Mouse (Mus musculus): ENCODE measurements at regions not wholly inside any gene's neighbourhood (a gene's known extent, or its start where the extent isn't known, plus 50 kb on each side); places are given as distances from the start of the nearest gene placed in this dataset.

DNA sequence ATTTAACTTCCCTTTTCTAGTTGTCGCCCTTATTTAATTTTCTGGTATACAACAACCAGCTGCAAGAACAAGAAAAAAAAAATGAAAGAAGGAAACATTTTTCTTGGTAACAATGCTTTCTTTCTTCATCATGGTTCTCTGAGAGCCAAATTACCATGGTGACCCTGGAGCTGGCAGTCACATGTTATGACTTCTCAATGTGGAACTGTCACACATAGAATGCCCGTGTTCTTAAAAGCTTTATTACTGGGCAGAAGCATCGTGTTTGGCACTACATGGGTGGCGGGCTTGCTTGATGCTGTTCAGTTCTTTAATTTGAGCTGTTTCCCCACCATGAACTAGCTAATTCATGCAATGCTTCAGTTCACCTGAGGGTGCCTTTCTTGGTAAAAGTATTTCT lies 504.7 kb upstream of the Got2 start:
- no peaks in the 10 kb centered on the region; the same call in 1 of the 2 replicates for H3K4me1 ChIP-seq (ENCODE audit: control insufficient read depth, insufficient read depth, low read length)
- no peak overlapping the region for H3K9ac ChIP-seq (ENCODE audit: low read depth, low read length, severe bottlenecking)
- DNase-seq (ENCODE audit: low spot score): no peak
- TF ChIP-seq POLR2A (IDR thresholded peaks at IDR 0.05; ENCODE audit: borderline replicate concordance, extremely low read depth, insufficient read depth, insufficient read length): no peak
- no peaks in the 10 kb centered on the region for H3K36me3 ChIP-seq (ENCODE audit: control insufficient read depth, insufficient read depth, low read length)
- WGBS: 59% methylated on average over 4 of the region's 4 CpGs
- no peak overlapping the region for H3K4me3 ChIP-seq (replicated peaks; ENCODE audit: low read length)
- ATAC-seq (ENCODE audit: low FRiP score, low read depth): no peak
- H3K9me3 ChIP-seq (ENCODE audit: control insufficient read depth, low read length): no peaks in the 10 kb centered on the region
- no peak overlapping the region for H3K27ac ChIP-seq (replicated peaks; ENCODE audit: low read depth, low read length)
- H3K27me3 ChIP-seq (ENCODE audit: control insufficient read depth, insufficient read depth, low read length): no peaks in the 10 kb centered on the region
- no peak overlapping the region for H3K4me2 ChIP-seq (replicated peaks; ENCODE audit: low read depth, low read length, severe bottlenecking)

DNA sequence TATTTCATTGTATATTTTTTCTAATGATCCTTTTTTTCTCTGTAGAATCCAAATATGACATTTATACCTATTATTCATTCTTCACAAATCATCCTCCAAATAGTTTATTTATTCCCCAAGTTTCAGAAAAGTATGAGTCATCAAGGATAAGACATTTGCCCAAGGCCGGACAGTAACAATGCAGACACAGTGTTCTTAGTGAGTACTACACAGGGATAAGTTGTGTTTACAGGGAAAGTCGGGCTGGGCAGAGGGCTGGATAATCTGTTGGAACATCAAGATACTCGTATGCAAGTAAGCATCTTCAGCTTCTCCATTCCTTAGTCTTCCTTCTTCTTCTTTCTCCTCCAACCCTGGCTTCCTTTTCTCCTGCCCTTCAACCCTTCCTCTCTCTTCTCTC lies 500.9 kb upstream of the Got2 start:
- Histone ChIP-seq H3K27ac (replicated peaks; ENCODE audit: low read depth, low read length) (no peak overlapping the region), H3K4me1 (ENCODE audit: control insufficient read depth, insufficient read depth, low read length) (no peaks in the 10 kb centered on the region; the same call in 1 of the 2 replicates), H3K36me3 (ENCODE audit: control insufficient read depth, insufficient read depth, low read length) (no peaks in the 10 kb centered on the region), H3K9me3 (ENCODE audit: control insufficient read depth, low read length) (no peaks in the 10 kb centered on the region), H3K9ac (ENCODE audit: low read depth, low read length, severe bottlenecking) (no peak overlapping the region), H3K4me2 (replicated peaks; ENCODE audit: low read depth, low read length, severe bottlenecking) (no peak overlapping the region), H3K27me3 (ENCODE audit: control insufficient read depth, insufficient read depth, low read length) (no peaks in the 10 kb centered on the region), H3K4me3 (replicated peaks; ENCODE audit: low read length) (no peak overlapping the region)
- DNase-seq (ENCODE audit: low spot score) (no peak), ATAC-seq (ENCODE audit: low FRiP score, low read depth) (no peak)
- no peak for TF ChIP-seq POLR2A (IDR thresholded peaks at IDR 0.05; ENCODE audit: borderline replicate concordance, extremely low read depth, insufficient read depth, insufficient read length)
- 78% methylated on average over 3 of the region's 3 CpGs for WGBS

DNA sequence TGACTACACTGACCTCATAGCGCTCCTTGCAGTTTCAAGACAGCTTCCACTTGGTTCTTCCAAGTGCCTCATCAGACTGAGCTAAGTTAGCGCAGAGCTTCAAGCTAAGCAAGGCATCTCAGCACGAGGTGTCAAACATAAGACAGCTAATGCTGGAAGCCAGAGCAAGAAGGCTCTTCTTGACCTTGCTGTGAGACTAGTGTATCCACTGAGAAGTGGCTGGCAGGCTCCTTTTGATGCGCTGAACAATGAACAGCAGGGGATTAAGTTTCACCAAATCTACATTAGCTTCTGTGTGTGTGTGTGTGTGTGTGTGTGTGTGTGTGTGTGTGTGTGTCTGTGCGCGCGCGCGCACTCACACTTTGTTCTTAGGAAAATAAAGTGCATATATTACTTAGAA lies 482.2 kb upstream of the Got2 start:
- WGBS: 94% methylated on average over 9 of the region's 9 CpGs
- no peak for ATAC-seq (ENCODE audit: low FRiP score, low read depth)

DNA sequence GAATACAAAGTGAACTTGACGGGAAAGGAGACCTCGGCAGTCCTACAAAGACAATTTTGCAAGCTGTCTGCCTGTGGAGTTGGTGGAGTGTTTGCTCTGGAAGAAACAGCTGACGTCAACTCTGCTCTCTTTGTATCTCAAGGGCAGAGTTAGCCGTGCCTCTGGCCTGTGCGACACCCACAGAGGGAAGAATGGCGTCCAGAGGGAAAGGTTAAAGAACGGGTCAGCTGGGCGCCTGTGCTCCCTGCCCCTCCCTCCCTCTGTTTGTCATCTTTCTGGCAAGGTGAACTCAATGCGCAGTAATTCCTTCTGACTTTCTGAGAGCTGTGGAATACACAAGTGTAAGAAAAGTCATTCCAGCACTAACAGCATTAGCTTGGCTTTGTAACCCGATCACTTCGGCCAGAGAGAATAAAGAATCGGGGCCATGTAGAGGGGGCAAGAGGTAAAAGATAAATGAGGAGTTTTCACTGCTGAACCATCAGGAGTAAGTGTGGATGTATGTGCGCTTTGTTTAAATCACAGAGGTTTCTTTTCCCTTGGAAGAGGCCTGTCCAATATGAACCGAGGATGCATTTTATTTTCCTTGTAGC lies 474.6 kb upstream of the Got2 start:
- no peaks in the 10 kb centered on the region for H3K36me3 ChIP-seq (ENCODE audit: control insufficient read depth, insufficient read depth, low read length)
- H3K4me3 ChIP-seq (replicated peaks; ENCODE audit: low read length): no peak overlapping the region
- no peak for TF ChIP-seq POLR2A (IDR thresholded peaks at IDR 0.05; ENCODE audit: borderline replicate concordance, extremely low read depth, insufficient read depth, insufficient read length)
- no peak overlapping the region for H3K27ac ChIP-seq (replicated peaks; ENCODE audit: low read depth, low read length)
- DNase-seq (ENCODE audit: low spot score) (no peak), ATAC-seq (ENCODE audit: low FRiP score, low read depth) (no peak)
- no peaks in the 10 kb centered on the region for H3K27me3 ChIP-seq (ENCODE audit: control insufficient read depth, insufficient read depth, low read length)
- no peaks in the 10 kb centered on the region for H3K9me3 ChIP-seq (ENCODE audit: control insufficient read depth, low read length)
- 32% methylated on average over 14 of the region's 14 CpGs for WGBS
- no peak overlapping the region for H3K9ac ChIP-seq (ENCODE audit: low read depth, low read length, severe bottlenecking)
- H3K4me1 ChIP-seq (ENCODE audit: control insufficient read depth, insufficient read depth, low read length): 0 out of 2 replicates have a peak, but pooled peaks cover 2% of the 10 kb centered on the region
- no peak overlapping the region for H3K4me2 ChIP-seq (replicated peaks; ENCODE audit: low read depth, low read length, severe bottlenecking)

More for the DNA sequence above, 482.2 kb upstream of the Got2 start:
- Histone ChIP-seq H3K4me2 (replicated peaks; ENCODE audit: low read depth, low read length, severe bottlenecking) (no peak overlapping the region), H3K27me3 (ENCODE audit: control insufficient read depth, insufficient read depth, low read length) (no peaks in the 10 kb centered on the region), H3K9ac (ENCODE audit: low read depth, low read length, severe bottlenecking) (no peak overlapping the region), H3K9me3 (ENCODE audit: control insufficient read depth, low read length) (no peaks in the 10 kb centered on the region), H3K27ac (replicated peaks; ENCODE audit: low read depth, low read length) (no peak overlapping the region), H3K36me3 (ENCODE audit: control insufficient read depth, insufficient read depth, low read length) (no peaks in the 10 kb centered on the region), H3K4me1 (ENCODE audit: control insufficient read depth, insufficient read depth, low read length) (no peaks in the 10 kb centered on the region), H3K4me3 (replicated peaks; ENCODE audit: low read length) (no peak overlapping the region)
- DNase-seq (ENCODE audit: low spot score): no peak
- TF ChIP-seq POLR2A (IDR thresholded peaks at IDR 0.05; ENCODE audit: borderline replicate concordance, extremely low read depth, insufficient read depth, insufficient read length): no peak

DNA sequence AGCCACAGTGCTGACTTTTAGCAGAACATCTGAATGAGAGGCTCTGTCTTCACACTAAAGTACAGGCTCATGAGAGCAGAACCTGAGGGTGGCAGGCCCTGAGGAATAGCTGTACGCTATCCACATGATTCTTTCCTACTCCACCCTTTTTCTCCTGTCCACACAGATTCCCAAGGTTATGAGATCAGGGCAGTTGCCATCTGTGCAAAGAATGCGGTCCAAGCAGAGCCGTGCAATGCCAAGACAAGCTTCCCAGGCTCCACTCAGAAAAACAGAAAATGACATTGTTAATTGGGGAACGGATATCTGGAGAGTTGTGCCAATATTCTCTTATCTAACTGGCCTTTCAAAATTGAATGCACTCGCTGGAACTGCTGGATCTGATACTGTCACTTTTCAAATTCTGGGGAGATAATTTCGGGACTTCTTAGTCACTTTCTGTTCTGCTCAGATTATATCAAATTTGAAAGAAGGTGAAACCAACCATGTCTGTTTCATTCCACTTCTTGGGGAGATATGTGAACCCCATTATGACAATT lies 462.3 kb upstream of the Got2 start:
- TF ChIP-seq POLR2A (IDR thresholded peaks at IDR 0.05; ENCODE audit: borderline replicate concordance, extremely low read depth, insufficient read depth, insufficient read length): no peak
- H3K27me3 ChIP-seq (ENCODE audit: control insufficient read depth, insufficient read depth, low read length): no peaks in the 10 kb centered on the region
- no peak overlapping the region for H3K4me3 ChIP-seq (replicated peaks; ENCODE audit: low read length)
- no peak overlapping the region for H3K9ac ChIP-seq (ENCODE audit: low read depth, low read length, severe bottlenecking)
- H3K27ac ChIP-seq (replicated peaks; ENCODE audit: low read depth, low read length): no peak overlapping the region
- no peak overlapping the region for H3K4me2 ChIP-seq (replicated peaks; ENCODE audit: low read depth, low read length, severe bottlenecking)
- no peaks in the 10 kb centered on the region for H3K4me1 ChIP-seq (ENCODE audit: control insufficient read depth, insufficient read depth, low read length)
- no peak for ATAC-seq (ENCODE audit: low FRiP score, low read depth)
- no peaks in the 10 kb centered on the region for H3K36me3 ChIP-seq (ENCODE audit: control insufficient read depth, insufficient read depth, low read length)
- H3K9me3 ChIP-seq (ENCODE audit: control insufficient read depth, low read length): no peaks in the 10 kb centered on the region
- no peak for DNase-seq (ENCODE audit: low spot score)
- 70% methylated on average over 6 of the region's 6 CpGs for WGBS
